Mouse (Mus musculus): ENCODE results near the gene Bcl2l11. TPM values are rescaled to one million over a fixed set of nuclear protein-coding genes. Genes with fewer than 3 reads are reported as not detected.

Gene Bcl2l11
- 9.4 and 9.7 TPM in 2 replicates for polyA plus RNA-seq (2016; fragmentation: Nextera tagmentation; extraction: Ambion mirVana)

GRCm38 (mm10) chr2:128125635-128126470 is at the start of gene Bcl2l11:
Gene Bcl2l11 (plus strand): TSS chr2:128126038.
- WGBS (ENCODE audit: insufficient replicate concordance) = under 1% methylated on average over 76 of the region's 76 CpGs
- no peaks in the 10 kb centered on the region for H3K9me3 ChIP-seq (replicated peaks)
- peak within 1 kb of the TSS; percentile 75 for H3K4me3 ChIP-seq
- H3K4me1 ChIP-seq = peaks cover 43% of the 10 kb centered on the region
- peak within 1 kb of the TSS; percentile 93 for H3K4me2 ChIP-seq
- H3K9ac ChIP-seq = peak within 1 kb of the TSS; percentile 75
- peak within 1 kb of the TSS; percentile 74 for H3K27ac ChIP-seq
- ATAC-seq = peak; percentile 76
- peaks cover 59% of the 10 kb centered on the region for H3K27me3 ChIP-seq (replicated peaks)
- H3K36me3 ChIP-seq = peaks cover 24% of the 10 kb centered on the region

- Histone ChIP-seq H3K9me3 (replicated peaks) (no peaks in the 10 kb centered on the region), H3K4me1 (no peaks in the 10 kb centered on the region), H3K4me2 (no peak overlapping the region), H3K36me3 (no peaks in the 10 kb centered on the region), H3K9ac (no peak overlapping the region), H3K27ac (no peak overlapping the region), H3K27me3 (replicated peaks) (peaks cover 3% of the 10 kb centered on the region; the same call in 1 of the 2 replicates), H3K4me3 (no peak overlapping the region)
- 63% methylated on average over 4 of the region's 4 CpGs for WGBS (ENCODE audit: insufficient replicate concordance)
- no peak for ATAC-seq
These were observed 48.9 kb upstream of the Bcl2l11 start for GRCm38 (mm10) chr2:128076936-128077335.

GRCm38 (mm10) chr2:128078859-128079258 is 47.0 kb upstream of the Bcl2l11 start:
- ATAC-seq = no peak
- Histone ChIP-seq H3K36me3 (no peaks in the 10 kb centered on the region), H3K4me2 (no peak overlapping the region), H3K27ac (no peak overlapping the region), H3K27me3 (replicated peaks) (0 out of 2 replicates have a peak, but pooled peaks cover 3% of the 10 kb centered on the region), H3K4me1 (peaks cover under 1% of the 10 kb centered on the region; the same call in 1 of the 2 replicates), H3K9me3 (replicated peaks) (no peaks in the 10 kb centered on the region), H3K9ac (no peak overlapping the region), H3K4me3 (no peak overlapping the region)
- WGBS (ENCODE audit: insufficient replicate concordance) = 50% methylated on average over 5 of the region's 5 CpGs

DNA sequence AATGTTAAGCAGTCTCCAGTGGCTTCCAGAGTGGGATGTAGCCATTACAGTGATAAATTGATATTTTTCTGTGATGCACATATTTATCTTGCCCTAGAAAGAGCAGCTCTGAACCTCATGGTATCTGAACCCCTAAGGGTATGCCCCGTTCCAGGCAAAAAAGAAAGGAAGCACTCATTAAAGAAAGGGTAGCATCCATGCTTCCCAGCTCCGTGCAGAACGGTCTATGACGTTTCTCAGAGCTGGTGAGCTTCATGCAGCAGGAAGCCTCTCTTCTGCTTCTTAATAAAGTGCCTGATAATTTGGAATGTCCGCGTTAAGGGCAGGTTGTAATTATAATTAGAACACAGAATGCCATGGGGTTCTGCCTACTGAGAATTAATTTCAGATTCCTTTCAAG is 46.5 kb upstream of the Bcl2l11 start:
- no peak for ATAC-seq
- Histone ChIP-seq H3K4me2 (no peak overlapping the region), H3K27ac (no peak overlapping the region), H3K4me3 (no peak overlapping the region), H3K27me3 (replicated peaks) (0 out of 2 replicates have a peak, but pooled peaks cover 3% of the 10 kb centered on the region), H3K36me3 (no peaks in the 10 kb centered on the region), H3K4me1 (peaks cover 5% of the 10 kb centered on the region; the same call in 1 of the 2 replicates), H3K9me3 (replicated peaks) (no peaks in the 10 kb centered on the region), H3K9ac (no peak overlapping the region)
- WGBS (ENCODE audit: insufficient replicate concordance) = 68% methylated on average over 6 of the region's 6 CpGs

GRCm38 (mm10) chr2:128083844-128084243 is 42.0 kb upstream of the Bcl2l11 start:
- Histone ChIP-seq H3K4me2 (no peak overlapping the region), H3K4me1 (peaks cover 24% of the 10 kb centered on the region), H3K27ac (no peak overlapping the region), H3K9me3 (replicated peaks) (no peaks in the 10 kb centered on the region), H3K9ac (no peak overlapping the region), H3K27me3 (replicated peaks) (no peaks in the 10 kb centered on the region), H3K36me3 (no peaks in the 10 kb centered on the region), H3K4me3 (no peak overlapping the region)
- no peak for ATAC-seq
- WGBS (ENCODE audit: insufficient replicate concordance) = 9% methylated on average over 3 of the region's 3 CpGs

GRCm38 (mm10) chr2:128084607-128085006 is 41.2 kb upstream of the Bcl2l11 start:
- H3K9me3 ChIP-seq (replicated peaks) = no peaks in the 10 kb centered on the region
- H3K4me1 ChIP-seq = peaks cover 24% of the 10 kb centered on the region
- no peak overlapping the region for H3K4me3 ChIP-seq
- peak; percentile 76 for ATAC-seq
- no peak overlapping the region for H3K9ac ChIP-seq
- 16% methylated on average over 5 of the region's 5 CpGs for WGBS (ENCODE audit: insufficient replicate concordance)
- no peak overlapping the region for H3K27ac ChIP-seq
- H3K4me2 ChIP-seq = no peak overlapping the region
- H3K27me3 ChIP-seq (replicated peaks) = no peaks in the 10 kb centered on the region
- no peaks in the 10 kb centered on the region for H3K36me3 ChIP-seq

- peak; percentile 26; the same call in 1 of the 2 replicates for ATAC-seq
- H3K4me2 ChIP-seq = no peak overlapping the region
- no peak overlapping the region for H3K4me3 ChIP-seq
- no peaks in the 10 kb centered on the region for H3K27me3 ChIP-seq (replicated peaks)
- H3K27ac ChIP-seq = no peak overlapping the region
- no peak overlapping the region for H3K9ac ChIP-seq
- H3K9me3 ChIP-seq (replicated peaks) = no peaks in the 10 kb centered on the region
- no peaks in the 10 kb centered on the region for H3K36me3 ChIP-seq
- 37% methylated on average over 1 of the region's 1 CpGs for WGBS (ENCODE audit: insufficient replicate concordance)
- peaks cover 24% of the 10 kb centered on the region for H3K4me1 ChIP-seq
These were observed 40.4 kb upstream of the Bcl2l11 start for GRCm38 (mm10) chr2:128085481-128085880.

DNA sequence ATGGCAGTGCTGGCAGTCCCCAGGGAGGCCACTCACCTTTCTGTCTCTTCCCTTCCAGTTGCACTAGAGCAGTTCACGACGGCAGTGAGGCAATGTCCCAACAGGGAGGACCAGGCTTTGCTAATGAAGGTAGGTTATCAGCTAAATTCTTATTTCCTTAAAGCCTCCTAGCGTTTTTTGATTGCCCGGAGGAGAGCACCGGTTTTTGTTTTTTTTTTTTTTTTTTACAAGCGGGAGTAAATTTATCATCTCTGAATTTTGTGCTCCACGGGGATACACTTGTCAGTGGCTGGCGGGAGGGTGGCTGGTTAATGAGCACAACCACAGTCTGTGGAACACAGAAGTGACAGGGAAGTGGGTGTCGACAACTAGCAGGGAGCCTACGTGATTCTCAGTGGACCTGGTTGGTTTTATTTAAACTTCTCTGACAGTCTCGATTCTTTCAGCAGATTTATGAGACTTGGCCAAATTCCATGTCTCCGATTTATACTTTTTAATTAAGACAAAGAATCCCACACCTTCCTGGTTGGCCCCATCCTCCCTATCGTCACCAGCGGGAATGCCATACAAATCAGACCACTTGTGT is 39.4 kb upstream of the Bcl2l11 start:
- H3K9me3 ChIP-seq (replicated peaks) = no peaks in the 10 kb centered on the region
- H3K36me3 ChIP-seq = no peaks in the 10 kb centered on the region
- peaks cover 29% of the 10 kb centered on the region for H3K4me1 ChIP-seq
- no peak overlapping the region for H3K4me3 ChIP-seq
- H3K4me2 ChIP-seq = no peak overlapping the region
- 48% methylated on average over 14 of the region's 14 CpGs for WGBS (ENCODE audit: insufficient replicate concordance)
- H3K27me3 ChIP-seq (replicated peaks) = no peaks in the 10 kb centered on the region
- no peak overlapping the region for H3K9ac ChIP-seq
- H3K27ac ChIP-seq = no peak overlapping the region
- no peak for ATAC-seq

- Histone ChIP-seq H3K4me3 (no peak overlapping the region), H3K27ac (no peak overlapping the region), H3K9ac (no peak overlapping the region), H3K27me3 (replicated peaks) (no peaks in the 10 kb centered on the region), H3K4me2 (no peak overlapping the region), H3K36me3 (no peaks in the 10 kb centered on the region), H3K9me3 (replicated peaks) (no peaks in the 10 kb centered on the region), H3K4me1 (peaks cover 29% of the 10 kb centered on the region)
- ATAC-seq = no peak
- WGBS (ENCODE audit: insufficient replicate concordance) = 73% methylated on average over 7 of the region's 7 CpGs
These were observed 38.8 kb upstream of the Bcl2l11 start for GRCm38 (mm10) chr2:128086996-128087526.

DNA sequence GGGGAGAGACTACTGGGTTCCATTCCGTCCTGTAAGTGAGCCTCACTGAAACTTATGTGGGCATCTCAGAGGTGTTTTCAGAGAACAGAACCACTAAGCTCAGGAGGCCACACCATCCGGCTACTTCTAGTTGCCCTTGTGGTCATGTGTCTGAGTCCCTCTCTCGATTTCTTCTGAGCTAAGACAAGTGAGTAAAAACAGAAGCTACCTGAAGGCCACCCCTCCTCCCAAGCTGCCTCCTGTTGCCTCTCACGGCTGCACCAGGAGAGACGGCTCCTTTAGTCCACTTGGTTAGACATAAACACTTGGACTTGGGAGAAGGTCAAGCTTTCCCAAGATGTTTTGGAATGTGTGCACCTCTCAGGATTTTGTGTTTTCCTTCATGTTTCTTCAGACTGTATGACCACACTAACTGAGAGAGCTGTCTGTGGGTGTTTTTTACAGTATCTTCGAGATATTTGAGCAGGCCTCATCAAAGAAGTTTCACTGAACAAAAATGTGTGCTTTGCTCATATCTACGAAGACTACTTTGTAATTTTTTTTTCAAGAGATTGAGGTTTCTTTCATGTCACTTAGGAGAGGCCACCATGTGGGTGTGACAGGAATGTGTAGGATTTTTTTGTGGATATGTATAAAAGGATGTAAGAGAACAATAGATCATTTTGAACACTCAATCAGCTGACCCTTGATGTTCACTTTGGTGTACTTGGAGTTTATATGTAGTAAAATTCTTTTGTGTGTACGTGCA is 37.9 kb upstream of the Bcl2l11 start:
- Histone ChIP-seq H3K27ac (no peak overlapping the region), H3K4me1 (peaks cover 29% of the 10 kb centered on the region), H3K4me2 (no peak overlapping the region), H3K27me3 (replicated peaks) (no peaks in the 10 kb centered on the region), H3K9ac (no peak overlapping the region), H3K9me3 (replicated peaks) (no peaks in the 10 kb centered on the region), H3K4me3 (no peak overlapping the region), H3K36me3 (no peaks in the 10 kb centered on the region)
- ATAC-seq = no peak
- WGBS (ENCODE audit: insufficient replicate concordance) = 62% methylated on average over 8 of the region's 8 CpGs

DNA sequence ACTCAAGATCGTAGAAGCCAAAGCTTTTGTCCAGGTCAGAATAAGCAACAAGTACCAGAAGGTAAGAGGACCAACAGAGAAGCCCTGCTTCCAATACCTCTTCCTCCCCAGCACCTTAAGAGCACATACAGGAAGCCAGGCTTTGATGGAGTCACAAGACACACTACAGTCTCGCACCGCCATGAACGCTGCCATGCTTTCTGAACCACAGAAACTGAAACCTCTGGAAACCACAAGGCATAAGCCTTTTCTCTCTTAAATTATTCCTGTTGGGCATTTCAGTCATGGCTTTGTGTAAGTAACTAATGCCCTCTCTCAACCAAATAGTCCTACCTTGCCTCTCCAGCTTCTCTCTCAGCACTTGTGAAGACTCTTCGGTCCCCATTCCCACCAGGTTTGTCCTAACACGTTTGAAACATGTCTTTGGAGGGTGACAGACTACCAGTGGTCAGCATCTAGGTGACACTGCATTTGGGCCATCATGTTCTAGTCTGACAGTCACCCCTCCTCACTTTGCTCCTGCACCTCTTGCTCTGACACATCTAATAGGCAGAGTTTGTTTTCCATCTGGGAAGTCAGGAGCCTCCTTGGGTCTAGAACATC is 35.5 kb upstream of the Bcl2l11 start:
- Histone ChIP-seq H3K36me3 (no peaks in the 10 kb centered on the region), H3K27me3 (replicated peaks) (no peaks in the 10 kb centered on the region), H3K27ac (no peak overlapping the region), H3K4me3 (no peak overlapping the region), H3K4me1 (peaks cover 14% of the 10 kb centered on the region), H3K9me3 (replicated peaks) (no peaks in the 10 kb centered on the region), H3K4me2 (no peak overlapping the region), H3K9ac (no peak overlapping the region)
- WGBS (ENCODE audit: insufficient replicate concordance) = 79% methylated on average over 6 of the region's 6 CpGs
- no peak for ATAC-seq
